Mouse (Mus musculus) intestine, embryonic 15.5 days (tissue): ENCODE measurements around the gene Myo9a. TPM values are rescaled to one million over a fixed set of nuclear protein-coding genes. Genes with fewer than 3 reads are reported as not detected.
A peak's percentile ranks its signal among the peaks of the same experiment; 100 is the strongest.
"Not testable (repeated sequence)": the region's sequence is repeated elsewhere in the genome, so short reads cannot be mapped to it uniquely, and the experiment has no call there.

Source experiments
- ATAC-seq: fragments of 200-750 bp; cut with Nextera tagmentation; 2 replicates; pipeline ENCODE4 v1.8.0; 2017; ENCODE audit warnings: moderate TSS enrichment, moderate library complexity
- H3K27ac ChIP-seq: fragments of 300-500 bp; sonication (generic); 2 replicates; pipeline ENCODE4 v1.5.1; 2015; ENCODE audit warnings: mild to moderate bottlenecking, inconsistent platforms
- H3K27me3 ChIP-seq: fragments of 300-500 bp; sonication (generic); replicated peaks from 2 replicates; pipeline ENCODE4 v1.6.1; 2015; ENCODE audit warnings: inconsistent platforms
- H3K36me3 ChIP-seq: fragments of 300-500 bp; sonication (generic); 2 replicates; pipeline ENCODE4 v1.6.1; 2015; ENCODE audit warnings: inconsistent platforms
- H3K4me1 ChIP-seq: fragments of 300-500 bp; sonication (generic); replicated peaks from 2 replicates; pipeline ENCODE4 v1.6.1; 2015; ENCODE audit warnings: inconsistent platforms
- H3K4me2 ChIP-seq: fragments of 300-500 bp; sonication (generic); replicated peaks from 2 replicates; pipeline ENCODE4 v1.6.1; 2015; ENCODE audit warnings: mild to moderate bottlenecking, inconsistent platforms
- H3K4me3 ChIP-seq: fragments of 300-500 bp; sonication (generic); replicated peaks from 2 replicates; pipeline ENCODE4 v1.5.1; 2015; ENCODE audit warnings: inconsistent platforms
- H3K9ac ChIP-seq: fragments of 300-500 bp; sonication (generic); 2 replicates; pipeline ENCODE4 v1.6.1; 2015; ENCODE audit warnings: inconsistent platforms
- H3K9me3 ChIP-seq: fragments of 300-500 bp; sonication (generic); 2 replicates; pipeline ENCODE4 v1.6.1; 2016; ENCODE audit warnings: inconsistent platforms
- WGBS: fragments of 180-500 bp; shearing (Covaris S2); methylation state at CpG from one replicate; pipeline ENCODE4 v1.1.7; 2015; 5-methylcytosine and 5-hydroxymethylcytosine counted together
- polyA plus RNA-seq: library from polyadenylated mRNA; unstranded; fragments of >200 nt; fragmentation: Nextera tagmentation; extraction: Ambion mirVana; gene quantifications from 2 replicates; pipeline ENCODE4 v1.2.1, GENCODE M21; 2015

The Myo9a gene
- polyA plus RNA-seq, 1 experiment from 2014 or later = 9.5 TPM

DNA sequence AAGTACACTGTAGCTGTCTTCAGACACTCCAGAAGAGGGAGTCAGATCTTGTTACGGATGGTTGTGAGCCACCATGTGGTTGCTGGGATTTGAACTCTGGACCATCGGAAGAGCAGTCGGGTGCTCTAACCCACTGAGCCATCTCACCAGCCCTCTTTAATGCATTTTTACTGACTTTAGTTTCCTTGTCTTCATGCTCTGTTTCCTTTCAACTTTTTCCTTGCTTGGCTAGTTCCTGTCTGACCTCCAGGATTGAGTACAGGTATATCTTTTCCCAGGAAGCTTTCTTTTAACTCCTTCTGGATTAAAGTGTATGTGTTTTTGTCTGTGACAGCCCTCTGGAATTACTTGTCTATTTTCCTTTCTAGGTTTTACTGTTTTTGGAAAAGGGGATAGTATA is 6.3 kb downstream of the Myo9a start:
- not testable (repeated sequence) for ATAC-seq, H3K4me3 ChIP-seq, H3K27me3 ChIP-seq, H3K27ac ChIP-seq, H3K4me2 ChIP-seq, H3K4me1 ChIP-seq, H3K36me3 ChIP-seq, H3K9me3 ChIP-seq, H3K9ac ChIP-seq
- WGBS = 90% methylated on average over 3 of the region's 3 CpGs

DNA sequence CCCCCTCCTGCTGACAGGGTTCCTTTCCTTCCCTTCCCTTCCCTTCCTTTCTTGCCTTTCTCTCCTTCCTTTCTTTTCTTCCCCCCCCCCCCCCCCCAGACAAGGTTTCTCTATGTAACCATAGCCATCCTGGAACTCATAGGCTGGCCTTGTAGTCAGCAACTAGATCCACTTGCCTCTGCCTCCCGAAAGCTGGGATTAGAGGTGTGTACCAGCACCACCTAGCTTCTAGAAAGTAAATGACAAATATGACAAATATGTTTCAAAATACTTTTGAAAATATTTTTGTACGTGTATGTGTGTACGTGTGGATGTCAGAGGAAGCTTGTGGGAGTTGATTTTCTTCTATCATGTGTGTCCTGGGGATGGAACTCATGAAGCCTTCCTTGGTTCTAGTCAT is 9.8 kb downstream of the Myo9a start:
- H3K36me3 ChIP-seq = no peaks in the 10 kb centered on the region
- no peak overlapping the region for H3K9ac ChIP-seq
- H3K4me2 ChIP-seq = no peak overlapping the region
- H3K27ac ChIP-seq = no peak overlapping the region
- no peak overlapping the region for H3K4me3 ChIP-seq
- H3K4me1 ChIP-seq = no peaks in the 10 kb centered on the region
- H3K27me3 ChIP-seq = no peaks in the 10 kb centered on the region
- WGBS = 76% methylated on average over 3 of the region's 3 CpGs
- no peak for ATAC-seq
- H3K9me3 ChIP-seq = no peaks in the 10 kb centered on the region

DNA sequence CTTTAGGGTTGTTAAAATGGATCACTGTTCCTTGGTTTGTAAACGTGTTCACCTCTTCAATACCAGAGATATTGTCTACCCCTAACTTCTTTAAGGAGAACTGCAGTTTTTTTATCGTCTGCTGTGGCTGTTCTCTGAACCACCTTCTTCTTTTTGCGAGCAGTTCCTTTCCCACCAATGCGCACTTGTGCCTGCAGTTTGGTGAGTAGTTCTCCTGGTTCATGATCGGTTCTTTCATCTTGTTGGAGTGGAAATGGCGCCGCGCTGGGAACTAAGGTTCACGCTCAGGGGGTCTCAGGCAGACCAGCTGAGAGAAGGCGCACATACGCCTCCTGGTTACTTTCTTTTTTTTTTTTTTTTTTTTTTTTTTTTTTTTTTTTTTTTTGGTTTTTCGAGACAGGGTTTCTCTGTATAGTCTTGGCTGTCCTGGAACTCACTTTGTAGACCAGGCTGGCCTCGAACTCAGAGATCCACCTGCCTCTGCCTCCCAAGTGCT is 16.3 kb downstream of the Myo9a start:
- H3K4me1 ChIP-seq, H3K4me2 ChIP-seq, H3K27ac ChIP-seq, H3K36me3 ChIP-seq, H3K9ac ChIP-seq, H3K27me3 ChIP-seq, H3K9me3 ChIP-seq, ATAC-seq, H3K4me3 ChIP-seq: not testable (repeated sequence)
- WGBS = 84% methylated on average over 12 of the region's 13 CpGs

DNA sequence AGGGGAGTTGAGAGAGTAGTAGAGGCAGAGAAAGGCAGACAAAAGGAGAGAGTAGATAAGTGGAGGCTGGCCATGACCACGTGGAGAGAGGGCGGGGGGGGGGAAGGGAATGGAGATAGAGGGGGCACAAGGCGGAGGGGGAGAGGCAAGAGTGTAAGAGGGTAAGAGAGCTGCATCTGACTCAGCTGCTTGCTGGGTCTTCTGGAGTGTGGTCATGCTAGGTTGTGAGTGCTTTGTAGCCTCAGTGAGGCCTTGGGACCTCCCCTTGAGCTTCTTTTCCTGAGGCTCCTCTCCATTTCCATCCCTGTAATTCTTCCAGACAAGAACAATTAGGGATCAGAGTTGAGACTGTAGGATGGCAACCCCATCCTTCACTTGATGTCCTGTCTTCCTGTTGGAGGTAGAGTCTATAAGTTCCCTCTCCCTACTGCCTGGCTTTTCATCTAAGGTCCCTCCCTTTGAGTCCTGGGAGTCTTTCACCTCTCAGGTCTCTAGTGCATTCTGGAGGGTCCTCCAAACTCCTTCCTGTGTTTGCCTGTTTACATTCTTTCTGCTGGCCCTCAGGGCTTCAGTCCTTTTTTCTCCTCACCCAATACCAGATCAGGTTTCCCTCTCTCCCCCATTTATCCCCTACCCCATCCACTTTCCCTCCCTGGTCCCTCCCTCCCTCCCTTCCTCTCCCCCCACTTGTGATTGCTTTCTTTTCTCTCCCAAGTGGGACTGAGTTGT is 55.5 kb downstream of the Myo9a start:
- H3K4me1 ChIP-seq, H3K27me3 ChIP-seq, H3K4me3 ChIP-seq, ATAC-seq, H3K9ac ChIP-seq, H3K27ac ChIP-seq, H3K36me3 ChIP-seq, H3K4me2 ChIP-seq, H3K9me3 ChIP-seq: not testable (repeated sequence)
- WGBS = 83% methylated on average over 3 of the region's 3 CpGs

DNA sequence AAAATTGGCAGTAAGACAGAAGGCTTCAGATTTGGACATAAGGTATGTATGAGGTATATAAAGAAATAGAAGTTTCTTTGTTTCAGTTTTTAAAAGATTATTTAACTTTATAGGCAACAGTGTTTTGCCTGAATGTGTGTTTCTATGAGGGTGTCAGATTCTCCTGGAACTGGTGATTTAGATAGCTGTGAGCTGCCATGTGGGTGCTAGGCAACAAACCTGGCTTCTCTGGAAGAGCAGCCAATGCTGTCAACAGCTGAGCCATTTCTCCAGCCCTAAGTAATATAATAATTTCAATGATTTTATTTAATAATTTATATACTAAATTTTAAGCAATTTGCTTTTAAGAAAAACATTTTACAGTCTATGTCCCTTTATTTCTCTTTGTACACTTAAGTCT is 133.9 kb downstream of the Myo9a start:
- no peak for ATAC-seq
- Histone ChIP-seq H3K9me3 (no peaks in the 10 kb centered on the region), H3K9ac (no peak overlapping the region), H3K27ac (no peak overlapping the region), H3K36me3 (no peaks in the 10 kb centered on the region), H3K4me2 (no peak overlapping the region), H3K4me3 (no peak overlapping the region), H3K27me3 (no peaks in the 10 kb centered on the region), H3K4me1 (no peaks in the 10 kb centered on the region)

DNA sequence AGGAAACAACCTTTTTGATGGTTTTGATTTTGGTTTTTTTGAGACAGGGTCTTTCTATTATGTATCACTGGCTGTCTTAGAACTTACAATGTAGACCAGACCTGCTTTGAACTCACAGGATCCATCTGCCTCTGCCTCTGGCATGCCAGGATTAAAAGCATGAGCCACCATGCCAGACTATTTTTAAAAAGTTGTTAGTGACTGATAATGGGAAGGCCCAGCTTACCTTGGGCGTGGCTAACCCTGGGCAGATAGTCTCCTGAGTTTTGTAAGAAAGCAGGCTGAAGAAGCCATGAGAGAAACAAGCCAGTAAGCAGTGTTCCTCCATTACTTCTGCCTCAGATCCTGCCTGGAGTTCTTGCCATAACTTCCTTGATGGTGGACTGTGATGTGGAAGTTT is 152.7 kb downstream of the Myo9a start:
- Histone ChIP-seq H3K27ac (no peak overlapping the region), H3K36me3 (no peaks in the 10 kb centered on the region), H3K4me2 (no peak overlapping the region), H3K4me3 (no peak overlapping the region), H3K27me3 (no peaks in the 10 kb centered on the region), H3K9ac (no peak overlapping the region), H3K9me3 (no peaks in the 10 kb centered on the region), H3K4me1 (no peaks in the 10 kb centered on the region)
- WGBS = 86% methylated on average over 1 of the region's 1 CpGs
- no peak for ATAC-seq

DNA sequence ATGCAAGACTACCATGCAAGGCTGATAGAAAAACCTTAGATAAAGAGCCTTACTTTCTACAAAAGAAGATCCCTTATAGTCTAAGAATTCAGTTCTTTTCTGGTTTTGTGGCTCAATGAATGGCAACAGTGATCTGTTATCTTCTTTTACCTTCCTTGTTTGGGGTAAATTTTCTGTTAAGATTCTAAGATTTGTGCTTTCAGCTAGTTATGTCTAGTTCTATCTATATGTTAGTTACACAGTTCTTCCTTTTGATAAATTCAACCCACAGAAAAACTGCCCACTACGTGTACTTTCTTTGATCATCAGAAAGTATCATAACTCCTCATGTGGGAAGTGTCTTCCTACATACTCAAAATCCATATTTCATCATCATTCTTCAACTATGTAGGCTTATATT is 164.1 kb downstream of the Myo9a start:
- 96% methylated on average over 1 of the region's 1 CpGs for WGBS
- no peaks in the 10 kb centered on the region for H3K27me3 ChIP-seq
- no peak overlapping the region for H3K4me3 ChIP-seq
- no peak for ATAC-seq
- no peak overlapping the region for H3K4me2 ChIP-seq
- no peaks in the 10 kb centered on the region for H3K36me3 ChIP-seq
- no peaks in the 10 kb centered on the region for H3K4me1 ChIP-seq
- H3K9me3 ChIP-seq = no peaks in the 10 kb centered on the region
- no peak overlapping the region for H3K9ac ChIP-seq
- no peak overlapping the region for H3K27ac ChIP-seq

DNA sequence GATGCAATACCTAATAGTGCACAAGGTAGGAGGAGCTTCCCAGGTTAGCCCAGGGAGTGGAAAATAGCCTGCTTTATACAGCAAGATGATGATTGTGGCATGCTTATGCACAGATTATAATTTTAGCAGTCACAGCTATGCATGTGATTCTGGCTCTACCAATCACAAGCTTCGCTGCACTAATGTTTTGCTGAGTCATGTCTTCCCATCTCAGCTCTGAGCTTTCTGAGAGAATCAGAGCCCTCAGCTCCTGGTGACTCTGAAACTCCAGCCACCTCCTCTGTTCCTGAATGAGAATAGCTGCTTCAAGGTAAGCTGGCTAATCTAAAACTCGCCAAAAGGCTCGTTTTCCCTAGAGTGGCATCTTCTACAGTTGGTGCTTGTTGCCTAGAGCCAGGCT is 179.6 kb downstream of the Myo9a start:
- no peak overlapping the region for H3K9ac ChIP-seq
- no peak overlapping the region for H3K4me2 ChIP-seq
- H3K4me1 ChIP-seq = no peaks in the 10 kb centered on the region
- WGBS = 73% methylated on average over 3 of the region's 3 CpGs
- H3K36me3 ChIP-seq = no peaks in the 10 kb centered on the region
- no peak for ATAC-seq
- H3K9me3 ChIP-seq = no peaks in the 10 kb centered on the region
- H3K4me3 ChIP-seq = no peak overlapping the region
- H3K27me3 ChIP-seq = no peaks in the 10 kb centered on the region
- H3K27ac ChIP-seq = no peak overlapping the region

DNA sequence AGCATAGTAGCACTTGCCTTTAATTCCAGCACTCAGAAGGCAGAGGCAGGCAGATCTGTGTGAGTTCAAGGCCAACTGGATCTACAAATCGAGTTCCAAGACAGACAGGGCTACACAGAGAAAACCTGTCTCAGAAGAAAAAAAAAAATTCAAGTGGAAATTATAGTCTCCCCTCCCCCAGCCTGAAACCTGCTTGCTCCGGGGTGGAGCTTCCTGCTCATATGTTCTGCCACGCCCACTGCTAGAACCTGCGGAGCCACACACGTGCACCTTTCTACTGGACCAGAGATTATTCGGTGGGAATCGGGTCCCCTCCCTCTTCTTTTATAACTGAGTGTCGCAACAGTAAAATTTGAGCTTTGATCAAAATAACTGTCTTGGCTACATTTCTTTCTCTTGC is 185.2 kb downstream of the Myo9a start:
- not testable (repeated sequence) for H3K27me3 ChIP-seq, H3K9me3 ChIP-seq, H3K4me3 ChIP-seq, H3K4me2 ChIP-seq, ATAC-seq, H3K27ac ChIP-seq, H3K36me3 ChIP-seq, H3K4me1 ChIP-seq, H3K9ac ChIP-seq
- 70% methylated on average over 8 of the region's 8 CpGs for WGBS

DNA sequence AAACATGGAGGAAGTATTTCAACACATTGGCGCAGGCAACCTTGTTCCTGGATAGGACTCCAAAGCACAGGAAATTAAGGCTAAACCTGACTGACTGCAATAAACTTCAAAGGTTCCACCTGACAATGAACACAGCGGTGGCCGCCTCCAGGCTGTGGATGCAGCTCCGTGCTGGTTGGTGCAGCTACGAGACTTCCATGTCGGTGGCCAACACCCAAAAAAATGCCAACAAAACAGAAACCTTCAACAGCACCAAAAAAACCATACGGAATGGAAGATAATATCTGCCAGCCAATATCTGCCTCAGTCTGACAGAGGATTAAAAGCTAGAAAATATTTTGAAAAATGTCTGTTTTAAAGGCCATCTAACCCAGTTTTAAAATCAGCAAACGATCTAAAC is 187.8 kb downstream of the Myo9a start:
- no peak overlapping the region for H3K27ac ChIP-seq
- H3K4me2 ChIP-seq = no peak overlapping the region
- 83% methylated on average over 8 of the region's 8 CpGs for WGBS
- H3K27me3 ChIP-seq = no peaks in the 10 kb centered on the region
- no peak for ATAC-seq
- no peaks in the 10 kb centered on the region for H3K9me3 ChIP-seq
- 0 out of 2 replicates have a peak, but pooled peaks cover 6% of the 10 kb centered on the region for H3K4me1 ChIP-seq
- H3K36me3 ChIP-seq = no peaks in the 10 kb centered on the region
- no peak overlapping the region for H3K4me3 ChIP-seq
- no peak overlapping the region for H3K9ac ChIP-seq

DNA sequence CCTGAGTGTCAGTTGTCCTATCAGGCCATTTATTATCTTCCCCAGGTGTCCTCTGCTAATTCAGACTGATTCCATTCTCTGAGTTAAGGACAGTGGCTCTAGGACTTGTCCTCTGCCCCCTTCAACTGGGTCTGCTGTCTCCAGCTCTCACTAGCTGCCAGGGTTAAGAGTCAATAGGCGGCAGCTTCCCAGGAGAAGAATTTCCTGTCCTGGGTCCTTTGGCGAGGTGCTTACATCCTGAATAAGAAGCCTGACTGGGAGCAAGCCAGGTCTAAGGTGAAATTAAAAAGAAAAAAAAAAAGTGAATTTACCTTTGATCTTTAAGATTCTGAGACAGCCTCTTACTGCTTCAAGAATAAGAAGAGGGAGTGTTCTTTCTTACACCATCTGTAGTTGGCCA is 189.0 kb downstream of the Myo9a start:
- Histone ChIP-seq H3K27me3 (no peaks in the 10 kb centered on the region), H3K9me3 (no peaks in the 10 kb centered on the region), H3K4me2 (peak overlapping the region; percentile 26), H3K27ac (no peak overlapping the region), H3K36me3 (no peaks in the 10 kb centered on the region), H3K4me1 (peaks cover 10% of the 10 kb centered on the region; the same call in 1 of the 2 replicates), H3K9ac (no peak overlapping the region), H3K4me3 (0 out of 2 replicates have a peak overlapping the region, but pooled peaks have one; percentile 2)
- WGBS = 59% methylated on average over 2 of the region's 2 CpGs
- ATAC-seq = no peak

DNA sequence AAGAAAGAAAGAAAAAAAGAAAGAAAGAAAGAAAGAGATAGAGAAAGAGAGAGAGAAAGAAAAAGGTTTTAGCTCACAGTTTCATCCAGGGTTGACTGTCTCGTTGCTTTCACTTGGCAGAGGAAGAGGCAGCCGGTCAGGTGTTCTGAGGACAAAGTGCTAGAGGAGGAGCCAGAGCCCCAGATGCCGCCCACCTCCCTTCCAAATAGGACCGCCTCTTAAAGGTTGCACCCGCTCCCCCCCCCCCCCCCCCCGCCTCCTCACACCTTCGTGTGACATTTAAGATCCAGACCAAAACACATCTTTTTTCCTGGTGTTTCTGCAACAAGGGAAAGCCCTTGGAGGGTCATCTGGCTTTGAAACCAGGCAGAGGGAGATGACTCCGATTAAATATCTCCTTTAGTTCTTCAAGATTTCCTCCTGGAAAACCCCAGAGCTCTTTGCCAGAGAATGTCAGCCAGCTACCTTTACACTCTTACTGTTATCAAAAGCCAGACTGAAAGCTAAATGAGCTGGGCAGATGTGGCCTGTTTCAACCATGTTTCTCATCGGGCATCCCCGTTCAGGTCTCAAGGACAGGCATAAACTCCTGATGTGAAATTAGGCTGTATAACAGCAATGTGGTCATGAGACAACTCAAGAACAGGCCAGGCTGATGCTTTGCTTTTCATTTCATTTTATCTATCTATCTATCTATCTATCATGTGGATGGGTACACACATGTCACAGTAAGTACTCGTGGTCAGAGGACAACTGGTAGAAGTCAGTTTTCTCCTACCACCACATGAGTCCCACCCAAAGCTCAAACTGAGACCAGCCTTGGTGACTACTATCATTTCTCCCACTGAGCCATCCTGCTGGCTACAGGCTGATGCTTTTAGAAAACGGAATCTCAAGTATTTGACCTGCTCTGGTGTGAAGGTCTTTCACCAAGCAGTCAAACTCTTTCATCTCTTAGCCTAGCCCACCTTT is 190.5 kb downstream of the Myo9a start:
- no peaks in the 10 kb centered on the region for H3K27me3 ChIP-seq
- no peak overlapping the region for H3K9ac ChIP-seq
- 0 out of 2 replicates have a peak overlapping the region, but pooled peaks have one; percentile 26 for H3K4me2 ChIP-seq
- no peaks in the 10 kb centered on the region for H3K36me3 ChIP-seq
- H3K4me1 ChIP-seq = peaks cover 10% of the 10 kb centered on the region; the same call in 1 of the 2 replicates
- H3K4me3 ChIP-seq = no peak overlapping the region
- ATAC-seq = no peak
- WGBS = 62% methylated on average over 11 of the region's 12 CpGs
- H3K9me3 ChIP-seq = no peaks in the 10 kb centered on the region
- H3K27ac ChIP-seq = peak overlapping the region; percentile 57
